Mouse (Mus musculus) kidney, postnatal 0 days (tissue): ENCODE results near the gene Rnf130. TPM values are rescaled to one million over a fixed set of nuclear protein-coding genes. Genes with fewer than 3 reads are reported as not detected.

ENCODE experiments used
- ATAC-seq: fragments of 200-750 bp; cut with Nextera tagmentation; replicated peaks from 2 replicates; pipeline ENCODE4 v1.8.0; 2017; ENCODE audit warnings: low read depth, moderate number of reproducible peaks, moderate TSS enrichment, moderate library complexity; ENCODE audit not compliant: low FRiP score
- DNase-seq: peaks from one replicate; pipeline ENCODE4 v3.0.0-alpha.2; 2016; ENCODE audit warnings: low spot score
- H3K27ac ChIP-seq: fragments of 300-500 bp; sonication (generic); 2 replicates; pipeline ENCODE4 v1.5.1; 2014; ENCODE audit warnings: mild to moderate bottlenecking
- H3K27me3 ChIP-seq: fragments of 300-500 bp; sonication (generic); 2 replicates; pipeline ENCODE4 v1.6.1; 2014; ENCODE audit warnings: low read length, mixed read lengths; ENCODE audit not compliant: insufficient read depth
- H3K36me3 ChIP-seq: fragments of 300-500 bp; sonication (generic); 2 replicates; pipeline ENCODE4 v1.6.1; 2014; ENCODE audit warnings: low read length, mixed read lengths; ENCODE audit not compliant: insufficient read depth
- H3K4me1 ChIP-seq: fragments of 300-500 bp; sonication (generic); replicated peaks from 2 replicates; pipeline ENCODE4 v1.6.1; 2014; ENCODE audit warnings: antibody characterized with exemption, low read length, mixed read lengths; ENCODE audit not compliant: insufficient read depth
- H3K4me2 ChIP-seq: fragments of 300-500 bp; sonication (generic); 2 replicates; pipeline ENCODE4 v1.6.1; 2014; ENCODE audit warnings: mild to moderate bottlenecking, low read length, moderate library complexity, mixed read lengths
- H3K4me3 ChIP-seq: fragments of 300-500 bp; sonication (generic); replicated peaks from 2 replicates; pipeline ENCODE4 v1.5.1; 2014; ENCODE audit warnings: low read depth, low read length
- H3K9ac ChIP-seq: fragments of 300-500 bp; sonication (generic); 2 replicates; pipeline ENCODE4 v1.6.1; 2014; ENCODE audit warnings: low read depth, low read length
- H3K9me3 ChIP-seq: fragments of 300-500 bp; sonication (generic); replicated peaks from 2 replicates; pipeline ENCODE4 v1.6.1; 2016; ENCODE audit warnings: low read length, inconsistent platforms, mixed read lengths
- CTCF ChIP-seq: IDR thresholded peaks from 2 replicates; pipeline ENCODE4 v1.5.1; 2016; ENCODE audit warnings: antibody characterized with exemption, low read depth, mild to moderate bottlenecking, moderate library complexity
- WGBS: fragments of 180-500 bp; shearing (Covaris S2); extraction: QIAGEN DNeasy Blood & Tissue Kit; methylation state at CpG from one replicate; pipeline ENCODE4 v1.1.7; 2014; 5-methylcytosine and 5-hydroxymethylcytosine counted together
- polyA plus RNA-seq: library from polyadenylated mRNA; unstranded; fragments of >200 nt; fragmentation: Nextera tagmentation; extraction: Ambion mirVana; gene quantifications from 2 replicates; pipeline ENCODE4 v1.2.1, GENCODE M21; 2015

The Rnf130 gene
- polyA plus RNA-seq, 1 experiment from 2014 or later, result 104 TPM

DNA sequence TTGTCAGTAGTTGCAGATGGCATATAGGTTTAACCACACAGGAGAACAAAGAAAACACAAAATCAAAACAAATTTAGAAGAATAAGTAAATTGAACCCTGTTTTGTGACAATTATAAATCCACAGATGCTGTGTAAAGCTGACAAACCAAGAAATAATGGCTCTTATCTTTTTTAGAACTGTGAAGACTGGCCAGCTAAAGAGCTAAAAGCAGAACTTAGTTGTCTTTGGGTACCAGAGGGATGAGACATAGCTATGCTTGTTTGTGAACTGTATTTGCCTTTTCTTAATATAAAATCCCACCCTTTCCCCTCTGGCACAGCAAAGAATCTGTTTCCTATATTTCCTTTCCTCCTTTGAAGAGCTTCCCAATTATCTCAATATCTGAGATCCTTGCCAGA, 9.0 kb downstream of the Rnf130 start:
- Histone ChIP-seq H3K4me1 (no peaks in the 10 kb centered on the region), H3K36me3 (no peaks in the 10 kb centered on the region), H3K27me3 (no peaks in the 10 kb centered on the region), H3K9ac (no peak overlapping the region), H3K9me3 (no peaks in the 10 kb centered on the region), H3K27ac (no peak overlapping the region), H3K4me2 (no peak overlapping the region), H3K4me3 (no peak overlapping the region)
- ATAC-seq, result no peak
- no peak for TF ChIP-seq CTCF
- DNase-seq, result no peak

DNA sequence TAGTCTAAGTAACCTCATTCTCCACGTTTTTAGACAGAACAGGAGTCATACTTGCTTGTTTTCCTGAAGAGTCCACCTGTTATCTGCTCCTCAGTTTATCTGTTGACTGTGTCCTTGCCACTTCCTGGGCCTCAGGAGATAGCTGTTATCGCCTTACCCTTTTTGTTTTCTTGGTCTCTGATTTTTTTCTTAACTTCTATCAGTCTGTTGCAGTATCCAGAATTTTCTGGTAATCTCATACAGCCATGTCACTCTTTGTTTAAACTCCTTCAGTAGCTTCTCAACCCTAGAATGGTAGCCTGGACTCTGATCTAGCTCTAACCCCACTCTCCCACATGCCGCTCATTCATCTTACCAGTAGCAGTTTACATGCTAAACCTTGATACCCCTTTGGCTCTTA, 10.6 kb downstream of the Rnf130 start:
- WGBS, result 75% methylated on average over 3 of the region's 3 CpGs
- no peak for ATAC-seq
- TF ChIP-seq CTCF, result no peak

DNA sequence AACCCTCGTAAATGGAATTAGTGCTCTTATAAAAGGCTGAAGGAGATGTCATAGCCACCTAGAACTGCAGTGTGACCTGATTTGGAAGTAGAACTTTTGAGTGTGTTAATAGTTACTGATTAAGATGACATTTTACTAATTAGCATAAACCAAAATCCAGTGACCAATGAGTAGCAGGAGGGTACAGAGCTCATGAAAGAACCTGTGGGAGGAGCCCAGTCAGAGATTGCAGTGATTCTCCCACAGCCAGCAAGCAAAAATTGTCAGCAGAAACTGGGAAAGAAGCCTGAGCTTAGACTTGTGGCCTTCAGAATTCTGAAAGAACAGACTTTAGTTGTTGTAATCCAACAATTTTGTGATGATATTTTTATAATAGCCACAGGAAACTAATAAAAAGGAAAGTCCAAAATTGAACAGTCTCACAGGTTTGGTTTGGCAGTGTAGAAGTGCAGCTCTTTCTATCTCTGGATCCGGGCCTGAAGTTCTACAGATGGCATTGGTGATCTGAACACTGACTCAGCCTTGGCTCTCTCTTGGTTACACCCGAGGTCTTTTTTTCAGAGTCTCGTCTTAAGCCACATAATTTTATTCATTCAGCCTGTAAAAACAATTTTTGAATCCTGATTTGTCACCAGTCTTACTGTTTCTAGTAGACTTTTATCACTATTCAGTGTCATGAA, 11.8 kb downstream of the Rnf130 start:
- no peak overlapping the region for H3K27ac ChIP-seq
- no peak overlapping the region for H3K4me2 ChIP-seq
- TF ChIP-seq CTCF, result no peak
- H3K27me3 ChIP-seq, result no peaks in the 10 kb centered on the region
- DNase-seq, result no peak
- no peaks in the 10 kb centered on the region for H3K4me1 ChIP-seq
- H3K4me3 ChIP-seq, result no peak overlapping the region
- no peak for ATAC-seq
- H3K9ac ChIP-seq, result no peak overlapping the region
- no peaks in the 10 kb centered on the region for H3K36me3 ChIP-seq
- 79% methylated on average over 4 of the region's 4 CpGs for WGBS
- H3K9me3 ChIP-seq, result no peaks in the 10 kb centered on the region

More for the DNA sequence above, 10.6 kb downstream of the Rnf130 start:
- no peaks in the 10 kb centered on the region for H3K27me3 ChIP-seq
- H3K9me3 ChIP-seq, result no peaks in the 10 kb centered on the region
- no peak overlapping the region for H3K4me3 ChIP-seq
- no peaks in the 10 kb centered on the region for H3K36me3 ChIP-seq
- no peak for DNase-seq
- no peak overlapping the region for H3K9ac ChIP-seq
- H3K4me1 ChIP-seq, result no peaks in the 10 kb centered on the region
- H3K4me2 ChIP-seq, result no peak overlapping the region
- H3K27ac ChIP-seq, result no peak overlapping the region

DNA sequence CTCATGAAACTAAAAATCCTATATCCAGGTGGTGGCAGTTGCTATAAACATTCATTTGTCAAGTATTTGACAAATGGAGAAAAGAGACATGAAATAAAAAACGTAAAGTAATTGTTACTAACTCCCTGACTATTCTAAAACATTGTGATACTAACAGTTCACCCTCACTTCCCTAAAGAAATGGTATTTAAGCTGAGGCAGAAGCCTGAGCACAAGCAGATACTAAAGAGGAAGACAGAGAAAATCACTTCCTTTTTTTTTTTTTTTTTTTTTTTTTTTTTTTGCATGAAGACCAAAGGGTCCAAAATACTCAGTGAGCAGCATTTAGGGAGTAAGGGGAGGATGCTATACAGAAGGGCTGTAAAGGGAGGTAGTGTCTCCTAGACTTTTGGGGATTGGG, 13.6 kb downstream of the Rnf130 start:
- WGBS, result 86% methylated on average over 1 of the region's 1 CpGs
- H3K4me1 ChIP-seq, result no peaks in the 10 kb centered on the region
- ATAC-seq, result no peak

DNA sequence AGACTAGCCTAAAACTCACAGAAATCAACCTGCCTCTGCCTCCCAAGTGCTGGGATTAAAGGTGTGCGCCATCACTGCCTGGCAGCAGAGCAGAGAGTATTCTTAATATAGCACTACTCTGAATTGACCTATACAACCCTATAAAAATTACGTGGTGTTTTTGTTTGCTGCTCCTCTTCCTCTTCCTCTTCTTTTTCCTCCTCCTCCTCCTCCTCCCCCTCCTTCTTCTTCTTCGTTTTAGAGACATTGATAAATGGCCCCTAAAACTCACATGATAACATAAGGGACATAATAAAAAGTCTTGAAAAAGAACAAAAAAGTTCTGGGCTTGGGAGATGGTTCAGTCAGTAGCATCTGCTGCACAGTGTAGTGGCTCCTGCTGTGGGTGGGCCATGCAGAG, 16.0 kb downstream of the Rnf130 start:
- Histone ChIP-seq H3K27ac (no peak overlapping the region), H3K4me3 (no peak overlapping the region), H3K9me3 (no peaks in the 10 kb centered on the region), H3K9ac (no peak overlapping the region), H3K36me3 (no peaks in the 10 kb centered on the region), H3K27me3 (no peaks in the 10 kb centered on the region), H3K4me2 (no peak overlapping the region), H3K4me1 (no peaks in the 10 kb centered on the region)
- 56% methylated on average over 3 of the region's 3 CpGs for WGBS
- no peak for TF ChIP-seq CTCF
- ATAC-seq (no peak), DNase-seq (no peak)

More for the DNA sequence above, 13.6 kb downstream of the Rnf130 start:
- Histone ChIP-seq H3K4me2 (no peak overlapping the region), H3K4me3 (no peak overlapping the region), H3K36me3 (no peaks in the 10 kb centered on the region), H3K9me3 (no peaks in the 10 kb centered on the region), H3K9ac (no peak overlapping the region), H3K27ac (no peak overlapping the region), H3K27me3 (no peaks in the 10 kb centered on the region)
- no peak for DNase-seq
- TF ChIP-seq CTCF, result no peak

DNA sequence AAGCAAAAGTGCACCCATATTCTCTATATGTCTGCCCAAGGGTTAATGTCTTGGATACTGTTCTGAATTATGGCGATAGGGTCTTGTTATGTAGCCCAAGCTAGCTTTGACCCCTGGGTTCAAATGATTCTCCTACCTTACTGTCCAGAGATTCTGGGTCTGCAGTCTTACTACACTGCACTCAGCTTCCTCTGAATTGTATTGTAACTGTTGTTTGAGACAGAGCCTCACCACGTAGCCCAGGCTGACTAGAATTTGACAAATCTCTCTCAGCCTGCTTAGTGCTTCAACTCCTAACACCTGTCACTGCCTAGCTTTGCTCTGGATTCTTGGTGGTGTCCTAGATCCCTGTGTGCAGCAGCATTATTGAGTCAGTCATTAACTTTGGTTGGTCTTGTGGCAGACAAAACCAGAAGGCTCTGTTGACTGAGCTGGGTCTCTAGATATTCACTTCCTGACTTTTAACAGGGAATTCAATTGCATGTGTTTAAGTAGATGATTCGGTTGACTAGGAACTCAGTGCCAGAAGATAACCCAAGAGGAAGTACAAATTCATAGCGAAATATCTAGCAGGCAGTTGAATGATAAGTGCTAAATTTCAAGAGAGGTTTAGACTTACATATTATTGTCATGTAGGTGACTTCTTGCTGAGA, 17.3 kb downstream of the Rnf130 start:
- no peak overlapping the region for H3K27ac ChIP-seq
- no peak for ATAC-seq
- no peaks in the 10 kb centered on the region for H3K36me3 ChIP-seq
- H3K4me1 ChIP-seq, result no peaks in the 10 kb centered on the region
- no peak overlapping the region for H3K9ac ChIP-seq
- no peak for TF ChIP-seq CTCF
- no peaks in the 10 kb centered on the region for H3K27me3 ChIP-seq
- no peak overlapping the region for H3K4me2 ChIP-seq
- 72% methylated on average over 4 of the region's 4 CpGs for WGBS
- no peak overlapping the region for H3K4me3 ChIP-seq
- H3K9me3 ChIP-seq, result no peaks in the 10 kb centered on the region
- DNase-seq, result no peak
